Mouse (Mus musculus) midbrain, embryonic 10.5 days (tissue): ENCODE results near the gene Gpt2. TPM values are rescaled to one million over a fixed set of nuclear protein-coding genes. Genes with fewer than 3 reads are reported as not detected.
A peak's percentile ranks its signal among the peaks of the same experiment; 100 is the strongest.

Experiments used
- DNase-seq: peaks from one replicate; pipeline ENCODE4 v3.0.0-alpha.2; 2017; ENCODE audit warnings: low spot score
- H3K27ac ChIP-seq: fragments of 300-500 bp; sonication (generic); replicated peaks from 2 replicates; pipeline ENCODE4 v1.5.1; 2016; ENCODE audit warnings: mild to moderate bottlenecking
- H3K27me3 ChIP-seq: fragments of 300-500 bp; sonication (generic); 2 replicates; pipeline ENCODE4 v1.6.1; 2016; ENCODE audit warnings: low read depth, mild to moderate bottlenecking; ENCODE audit not compliant: poor library complexity, severe bottlenecking
- H3K36me3 ChIP-seq: fragments of 300-500 bp; sonication (generic); 2 replicates; pipeline ENCODE4 v1.6.1; 2016; ENCODE audit warnings: mild to moderate bottlenecking, moderate library complexity
- H3K4me1 ChIP-seq: fragments of 300-500 bp; sonication (generic); 2 replicates; pipeline ENCODE4 v1.6.1; 2016
- H3K4me3 ChIP-seq: fragments of 300-500 bp; sonication (generic); 2 replicates; pipeline ENCODE4 v1.5.1; 2016; ENCODE audit warnings: mild to moderate bottlenecking, moderate library complexity
- H3K9me3 ChIP-seq: fragments of 300-500 bp; sonication (generic); replicated peaks from 2 replicates; pipeline ENCODE4 v1.6.1; 2016; ENCODE audit warnings: mild to moderate bottlenecking
- WGBS: fragments of 180-500 bp; shearing (Covaris S2); methylation state at CpG from one replicate; pipeline ENCODE4 v1.1.7; 2016; 5-methylcytosine and 5-hydroxymethylcytosine counted together
- polyA plus RNA-seq: library from polyadenylated mRNA; unstranded; fragments of >200 nt; fragmentation: Nextera tagmentation; extraction: Ambion mirVana; gene quantifications from 2 replicates; pipeline ENCODE4 v1.2.1, GENCODE M21; 2016

Gene Gpt2
- polyA plus RNA-seq, 1 experiment from 2014 or later, result 31.9 TPM

GRCm38 (mm10) chr8:85536332-85536731 lies 44.0 kb downstream of the Gpt2 start:
- Histone ChIP-seq H3K27ac (no peak overlapping the region), H3K4me3 (no peak overlapping the region), H3K27me3 (no peaks in the 10 kb centered on the region), H3K4me1 (no peaks in the 10 kb centered on the region), H3K9me3 (no peaks in the 10 kb centered on the region), H3K36me3 (peaks cover 88% of the 10 kb centered on the region)
- DNase-seq, result no peak
- 90% methylated on average over 2 of the region's 2 CpGs for WGBS

- peaks cover 13% of the 10 kb centered on the region for H3K4me1 ChIP-seq
- WGBS, result 93% methylated on average over 1 of the region's 1 CpGs
- no peak for DNase-seq
- H3K9me3 ChIP-seq, result no peaks in the 10 kb centered on the region
- H3K36me3 ChIP-seq, result peaks cover 67% of the 10 kb centered on the region
- no peak overlapping the region for H3K27ac ChIP-seq
- no peaks in the 10 kb centered on the region for H3K27me3 ChIP-seq
- no peak overlapping the region for H3K4me3 ChIP-seq
Measured at GRCm38 (mm10) chr8:85551934-85552333, 59.6 kb downstream of the Gpt2 start.

- H3K9me3 ChIP-seq, result no peaks in the 10 kb centered on the region
Measured at GRCm38 (mm10) chr8:85554391-85555180, 62.2 kb downstream of the Gpt2 start.

GRCm38 (mm10) chr8:85555181-85556145 lies 63.1 kb downstream of the Gpt2 start, which contains the start of gene Dnaja2:
TSS of gene Dnaja2 (minus strand) at chr8:85555344.
- DNase-seq, result peak; percentile 92
- Histone ChIP-seq H3K27me3 (no peaks in the 10 kb centered on the region), H3K4me1 (peaks cover 13% of the 10 kb centered on the region), H3K27ac (peak within 1 kb of the TSS; percentile 94), H3K9me3 (no peaks in the 10 kb centered on the region), H3K36me3 (peaks cover 32% of the 10 kb centered on the region), H3K4me3 (peak within 1 kb of the TSS; percentile 93)
- 1% methylated on average over 77 of the region's 77 CpGs for WGBS

More at GRCm38 (mm10) chr8:85554391-85555180, 62.2 kb downstream of the Gpt2 start:
- H3K36me3 ChIP-seq, result peaks cover 40% of the 10 kb centered on the region
- DNase-seq, result peak; percentile 13
- H3K4me3 ChIP-seq, result peak overlapping the region; percentile 93
- peaks cover 13% of the 10 kb centered on the region for H3K4me1 ChIP-seq
- WGBS, result 5% methylated on average over 66 of the region's 66 CpGs
- peak overlapping the region; percentile 94 for H3K27ac ChIP-seq
- H3K27me3 ChIP-seq, result no peaks in the 10 kb centered on the region

- peaks cover 15% of the 10 kb centered on the region for H3K36me3 ChIP-seq
- no peak overlapping the region for H3K27ac ChIP-seq
- H3K27me3 ChIP-seq, result no peaks in the 10 kb centered on the region
- no peaks in the 10 kb centered on the region for H3K9me3 ChIP-seq
- WGBS, result 73% methylated on average over 2 of the region's 2 CpGs
- DNase-seq, result no peak
- H3K4me1 ChIP-seq, result peaks cover 13% of the 10 kb centered on the region
- no peak overlapping the region for H3K4me3 ChIP-seq
Measured at GRCm38 (mm10) chr8:85556986-85557600, 64.7 kb downstream of the Gpt2 start.

GRCm38 (mm10) chr8:85557601-85557986 lies 65.2 kb downstream of the Gpt2 start:
- Histone ChIP-seq H3K4me1 (peaks cover 13% of the 10 kb centered on the region), H3K27me3 (no peaks in the 10 kb centered on the region), H3K4me3 (no peak overlapping the region), H3K27ac (no peak overlapping the region), H3K36me3 (peaks cover 10% of the 10 kb centered on the region), H3K9me3 (no peaks in the 10 kb centered on the region)
- WGBS, result 83% methylated on average over 3 of the region's 3 CpGs
- no peak for DNase-seq

- Histone ChIP-seq H3K4me3 (no peak overlapping the region), H3K36me3 (no peaks in the 10 kb centered on the region), H3K9me3 (no peaks in the 10 kb centered on the region), H3K27me3 (no peaks in the 10 kb centered on the region), H3K4me1 (peaks cover 7% of the 10 kb centered on the region), H3K27ac (no peak overlapping the region)
- DNase-seq, result no peak
- WGBS, result 94% methylated on average over 1 of the region's 1 CpGs
Measured at GRCm38 (mm10) chr8:85559201-85559600, 66.8 kb downstream of the Gpt2 start.

- no peak for DNase-seq
Measured at GRCm38 (mm10) chr8:85559966-85560365, 67.6 kb downstream of the Gpt2 start.

GRCm38 (mm10) chr8:85563336-85563735 lies 71.0 kb downstream of the Gpt2 start:
- Histone ChIP-seq H3K36me3 (no peaks in the 10 kb centered on the region), H3K4me3 (no peak overlapping the region), H3K4me1 (no peaks in the 10 kb centered on the region), H3K27me3 (no peaks in the 10 kb centered on the region), H3K9me3 (no peaks in the 10 kb centered on the region), H3K27ac (no peak overlapping the region)
- DNase-seq, result no peak
- WGBS, result 93% methylated on average over 8 of the region's 8 CpGs

More at GRCm38 (mm10) chr8:85559966-85560365, 67.6 kb downstream of the Gpt2 start:
- 75% methylated on average over 2 of the region's 2 CpGs for WGBS
- H3K4me3 ChIP-seq, result no peak overlapping the region
- peaks cover 7% of the 10 kb centered on the region for H3K4me1 ChIP-seq
- H3K27me3 ChIP-seq, result no peaks in the 10 kb centered on the region
- no peaks in the 10 kb centered on the region for H3K9me3 ChIP-seq
- H3K27ac ChIP-seq, result no peak overlapping the region
- no peaks in the 10 kb centered on the region for H3K36me3 ChIP-seq

GRCm38 (mm10) chr8:85565186-85565585 lies 72.8 kb downstream of the Gpt2 start:
- Histone ChIP-seq H3K4me1 (no peaks in the 10 kb centered on the region), H3K36me3 (no peaks in the 10 kb centered on the region), H3K9me3 (no peaks in the 10 kb centered on the region), H3K4me3 (no peak overlapping the region), H3K27me3 (no peaks in the 10 kb centered on the region), H3K27ac (no peak overlapping the region)
- WGBS, result 74% methylated on average over 3 of the region's 3 CpGs
- no peak for DNase-seq

GRCm38 (mm10) chr8:85567801-85568200 lies 75.4 kb downstream of the Gpt2 start:
- H3K36me3 ChIP-seq, result no peaks in the 10 kb centered on the region
- H3K27ac ChIP-seq, result no peak overlapping the region
- no peaks in the 10 kb centered on the region for H3K4me1 ChIP-seq
- no peak overlapping the region for H3K4me3 ChIP-seq
- 94% methylated on average over 2 of the region's 2 CpGs for WGBS
- no peak for DNase-seq
- no peaks in the 10 kb centered on the region for H3K9me3 ChIP-seq
- no peaks in the 10 kb centered on the region for H3K27me3 ChIP-seq

GRCm38 (mm10) chr8:85570466-85570865 lies 78.1 kb downstream of the Gpt2 start:
- H3K36me3 ChIP-seq, result no peaks in the 10 kb centered on the region
- 85% methylated on average over 4 of the region's 4 CpGs for WGBS

More at GRCm38 (mm10) chr8:85570466-85570865, 78.1 kb downstream of the Gpt2 start:
- no peaks in the 10 kb centered on the region for H3K4me1 ChIP-seq
- H3K9me3 ChIP-seq, result no peaks in the 10 kb centered on the region
- no peak overlapping the region for H3K27ac ChIP-seq
- H3K27me3 ChIP-seq, result no peaks in the 10 kb centered on the region
- no peak overlapping the region for H3K4me3 ChIP-seq
- DNase-seq, result no peak
